8 mouse cellular contexts compared by ENCODE assay signal in genomic region chr10:6980236-6980635, GRCm38 (mm10).
DNase-seq lines count a peak whose midpoint lies in the region; ATAC-seq lines count a peak whose summit lies in the region.

No protein-coding gene starts in this region.

- no peak overlapping the region for H3K27ac ChIP-seq in kidney, embryonic 14.5 days (ENCODE audit: low read depth, low read length)
- H3K27ac ChIP-seq in forebrain, embryonic 15.5 days (replicated peaks), result peak overlapping the region; percentile 42; the same call in 1 of the 2 replicates

- H3K4me1 ChIP-seq in kidney, embryonic 14.5 days (ENCODE audit: control insufficient read depth, insufficient read depth, low read length), result 0 out of 2 replicates have a peak, but pooled peaks cover 4% of the 10 kb centered on the region
- peaks cover 8% of the 10 kb centered on the region; the same call in 1 of the 2 replicates for H3K4me1 ChIP-seq in forebrain, embryonic 15.5 days
- peaks cover 20% of the 10 kb centered on the region for H3K4me1 ChIP-seq in megakaryocyte, embryonic 14.5 days

- no peak overlapping the region for H3K4me3 ChIP-seq in kidney, embryonic 14.5 days (ENCODE audit: low read length)
- H3K4me3 ChIP-seq in forebrain, embryonic 15.5 days, result peak overlapping the region; percentile 31
- peak overlapping the region; percentile 79 for H3K4me3 ChIP-seq in megakaryocyte, embryonic 14.5 days (replicated peaks)

- peak overlapping the region; percentile 31 for H3K4me2 ChIP-seq in kidney, embryonic 14.5 days (replicated peaks; ENCODE audit: low read depth, low read length)
- H3K4me2 ChIP-seq in forebrain, embryonic 15.5 days (replicated peaks), result peak overlapping the region; percentile 40

- no peaks in the 10 kb centered on the region for H3K36me3 ChIP-seq in kidney, embryonic 14.5 days (ENCODE audit: control insufficient read depth, insufficient read depth, low read length)
- no peaks in the 10 kb centered on the region for H3K36me3 ChIP-seq in forebrain, embryonic 15.5 days
- peaks cover 4% of the 10 kb centered on the region for H3K36me3 ChIP-seq in megakaryocyte, embryonic 14.5 days (replicated peaks; ENCODE audit: low read length)

- no peak; the same call in 1 of the 2 replicates for ATAC-seq in kidney, embryonic 14.5 days (ENCODE audit: low FRiP score, low TSS enrichment)
- ATAC-seq in forebrain, embryonic 15.5 days (replicated peaks), result peak; percentile 44

- WGBS in kidney, embryonic 14.5 days, result 19% methylated on average over 6 of the region's 6 CpGs
- 3% methylated on average over 6 of the region's 6 CpGs for WGBS in forebrain, embryonic 15.5 days

- DNase-seq in kidney, postnatal 36 days, result no peak
- DNase-seq in brain, adult 2 months (ENCODE audit: low read depth, low spot score), result peak; percentile 79
- no peak for DNase-seq in adipocyte (ENCODE audit: low spot score)
- DNase-seq in gastrocnemius, postnatal 36 days, result no peak
- no peak for DNase-seq in gastrocnemius, postnatal 4 days (ENCODE audit: low spot score in 2 of 2)

- intact Hi-C loops in gastrocnemius, postnatal 36 days (cut with DNase I), result no loop called here

- H3K9me3 ChIP-seq in kidney, embryonic 14.5 days (ENCODE audit: control insufficient read depth, low read length), result no peaks in the 10 kb centered on the region
- no peaks in the 10 kb centered on the region for H3K9me3 ChIP-seq in forebrain, embryonic 15.5 days
- peaks cover 4% of the 10 kb centered on the region; the same call in 1 of the 2 replicates for H3K9me3 ChIP-seq in megakaryocyte, embryonic 14.5 days

- peak overlapping the region; percentile 28; the same call in 1 of the 2 replicates for H3K9ac ChIP-seq in kidney, embryonic 14.5 days (ENCODE audit: low read depth, low read length)
- peak overlapping the region; percentile 14 for H3K9ac ChIP-seq in forebrain, embryonic 15.5 days (replicated peaks)

- no peaks in the 10 kb centered on the region for H3K27me3 ChIP-seq in kidney, embryonic 14.5 days (ENCODE audit: control insufficient read depth, insufficient read depth, low read length)
- H3K27me3 ChIP-seq in forebrain, embryonic 15.5 days, result no peaks in the 10 kb centered on the region
- H3K27me3 ChIP-seq in megakaryocyte, embryonic 14.5 days (replicated peaks), result no peaks in the 10 kb centered on the region
